Mouse (Mus musculus) lung, embryonic 16.5 days (tissue): ENCODE measurements at regions not wholly inside any gene's neighbourhood (a gene's known extent, or its start where the extent isn't known, plus 50 kb on each side); places are given as distances from the start of the nearest gene placed in this dataset.
A peak's percentile ranks its signal among the peaks of the same experiment; 100 is the strongest.

Source experiments
- ATAC-seq: fragments of 200-750 bp; cut with Nextera tagmentation; 2 replicates; pipeline ENCODE4 v1.8.0; 2017; ENCODE audit warnings: low read depth, mild to moderate bottlenecking, moderate library complexity
- H3K27ac ChIP-seq: fragments of 300-500 bp; sonication (generic); 2 replicates; pipeline ENCODE4 v1.5.1; 2014; ENCODE audit warnings: mild to moderate bottlenecking, control low read depth, low read length
- H3K27me3 ChIP-seq: fragments of 300-500 bp; sonication (generic); 2 replicates; pipeline ENCODE4 v1.6.1; 2014; ENCODE audit warnings: low read depth, low read length, mixed read lengths; ENCODE audit not compliant: control insufficient read depth, insufficient read depth
- H3K36me3 ChIP-seq: fragments of 300-500 bp; sonication (generic); 2 replicates; pipeline ENCODE4 v1.6.1; 2014; ENCODE audit warnings: low read length; ENCODE audit not compliant: control insufficient read depth, insufficient read depth
- H3K4me1 ChIP-seq: fragments of 300-500 bp; sonication (generic); replicated peaks from 2 replicates; pipeline ENCODE4 v1.6.1; 2014; ENCODE audit warnings: low read length, mixed read lengths; ENCODE audit not compliant: control insufficient read depth, insufficient read depth
- H3K4me2 ChIP-seq: fragments of 300-500 bp; sonication (generic); 2 replicates; pipeline ENCODE4 v1.6.1; 2014; ENCODE audit warnings: low read depth, low read length, control low read depth
- H3K4me3 ChIP-seq: fragments of 300-500 bp; sonication (generic); 2 replicates; pipeline ENCODE4 v1.5.1; 2014; ENCODE audit warnings: mild to moderate bottlenecking, low read length, control low read depth
- H3K9ac ChIP-seq: fragments of 300-500 bp; sonication (generic); 2 replicates; pipeline ENCODE4 v1.6.1; 2014; ENCODE audit warnings: low read length, control low read depth
- H3K9me3 ChIP-seq: fragments of 300-500 bp; sonication (generic); 2 replicates; pipeline ENCODE4 v1.6.1; 2016; ENCODE audit warnings: low read length; ENCODE audit not compliant: control insufficient read depth
- WGBS: fragments of 180-500 bp; shearing (Covaris S2); extraction: QIAGEN DNeasy Blood & Tissue Kit; methylation state at CpG from one replicate; pipeline ENCODE4 v1.1.7; 2014; 5-methylcytosine and 5-hydroxymethylcytosine counted together

DNA sequence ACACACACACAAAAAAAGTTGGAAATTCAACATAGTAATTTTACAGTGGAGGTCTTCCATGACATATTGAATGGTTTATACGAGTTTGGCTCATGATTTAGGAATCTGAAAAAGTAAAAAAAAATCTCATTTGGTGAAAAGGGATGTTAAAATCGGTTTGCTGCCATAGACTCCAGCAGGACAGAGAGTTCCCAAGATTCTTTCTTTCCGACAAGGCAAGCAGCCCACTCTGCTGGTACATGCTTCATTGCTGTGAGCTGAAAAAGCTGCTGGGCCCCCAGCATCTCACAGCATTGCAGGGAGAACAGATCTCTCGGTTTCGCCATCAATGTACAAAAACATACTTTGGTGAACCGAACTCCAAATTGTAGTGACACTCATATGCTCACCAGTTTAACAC, 125.8 kb upstream of the Mpdz start:
- Histone ChIP-seq H3K36me3 (no peaks in the 10 kb centered on the region), H3K9me3 (no peaks in the 10 kb centered on the region), H3K27me3 (no peaks in the 10 kb centered on the region), H3K27ac (no peak overlapping the region), H3K9ac (no peak overlapping the region), H3K4me1 (peaks cover 8% of the 10 kb centered on the region; the same call in 1 of the 2 replicates), H3K4me2 (no peak overlapping the region), H3K4me3 (no peak overlapping the region)
- no peak for ATAC-seq
- 73% methylated on average over 6 of the region's 6 CpGs for WGBS

- H3K4me1 ChIP-seq, result peaks cover 8% of the 10 kb centered on the region; the same call in 1 of the 2 replicates
- 49% methylated on average over 5 of the region's 5 CpGs for WGBS
- no peak overlapping the region for H3K9ac ChIP-seq
- H3K4me3 ChIP-seq, result no peak overlapping the region
- no peak for ATAC-seq
- H3K27ac ChIP-seq, result 0 out of 2 replicates have a peak overlapping the region, but pooled peaks have one; percentile 19
- H3K27me3 ChIP-seq, result no peaks in the 10 kb centered on the region
- H3K36me3 ChIP-seq, result no peaks in the 10 kb centered on the region
- no peaks in the 10 kb centered on the region for H3K9me3 ChIP-seq
- no peak overlapping the region for H3K4me2 ChIP-seq
Observed at GRCm38 (mm10) chr4:81567928-81568327, 125.3 kb upstream of the Mpdz start.

DNA sequence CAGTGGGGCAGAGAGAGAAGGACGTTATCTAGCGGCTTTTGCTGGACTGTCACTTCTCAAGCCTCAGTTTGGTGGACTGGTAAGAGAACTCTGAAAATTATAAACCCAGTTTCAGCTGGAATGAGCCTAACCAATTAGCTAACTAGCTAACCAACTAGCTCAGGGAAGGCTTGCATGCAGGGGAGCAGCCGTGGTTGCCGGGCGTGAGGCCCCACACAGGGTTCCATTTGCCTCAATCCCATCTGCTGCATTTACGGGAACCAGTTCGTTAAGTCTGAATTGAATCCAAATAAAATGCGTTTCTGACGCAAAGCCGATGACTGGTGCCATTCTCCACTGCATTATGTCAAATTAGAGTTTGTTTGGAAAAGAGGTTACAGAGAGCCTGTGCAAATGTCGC, 123.9 kb upstream of the Mpdz start:
- H3K4me3 ChIP-seq, result no peak overlapping the region
- no peak for ATAC-seq
- no peaks in the 10 kb centered on the region for H3K9me3 ChIP-seq
- WGBS, result 62% methylated on average over 11 of the region's 11 CpGs
- H3K27ac ChIP-seq, result peak overlapping the region; percentile 40
- H3K27me3 ChIP-seq, result no peaks in the 10 kb centered on the region
- peak overlapping the region; percentile 5; the same call in 1 of the 2 replicates for H3K4me2 ChIP-seq
- no peaks in the 10 kb centered on the region for H3K36me3 ChIP-seq
- H3K4me1 ChIP-seq, result peaks cover 8% of the 10 kb centered on the region; the same call in 1 of the 2 replicates
- H3K9ac ChIP-seq, result no peak overlapping the region

DNA sequence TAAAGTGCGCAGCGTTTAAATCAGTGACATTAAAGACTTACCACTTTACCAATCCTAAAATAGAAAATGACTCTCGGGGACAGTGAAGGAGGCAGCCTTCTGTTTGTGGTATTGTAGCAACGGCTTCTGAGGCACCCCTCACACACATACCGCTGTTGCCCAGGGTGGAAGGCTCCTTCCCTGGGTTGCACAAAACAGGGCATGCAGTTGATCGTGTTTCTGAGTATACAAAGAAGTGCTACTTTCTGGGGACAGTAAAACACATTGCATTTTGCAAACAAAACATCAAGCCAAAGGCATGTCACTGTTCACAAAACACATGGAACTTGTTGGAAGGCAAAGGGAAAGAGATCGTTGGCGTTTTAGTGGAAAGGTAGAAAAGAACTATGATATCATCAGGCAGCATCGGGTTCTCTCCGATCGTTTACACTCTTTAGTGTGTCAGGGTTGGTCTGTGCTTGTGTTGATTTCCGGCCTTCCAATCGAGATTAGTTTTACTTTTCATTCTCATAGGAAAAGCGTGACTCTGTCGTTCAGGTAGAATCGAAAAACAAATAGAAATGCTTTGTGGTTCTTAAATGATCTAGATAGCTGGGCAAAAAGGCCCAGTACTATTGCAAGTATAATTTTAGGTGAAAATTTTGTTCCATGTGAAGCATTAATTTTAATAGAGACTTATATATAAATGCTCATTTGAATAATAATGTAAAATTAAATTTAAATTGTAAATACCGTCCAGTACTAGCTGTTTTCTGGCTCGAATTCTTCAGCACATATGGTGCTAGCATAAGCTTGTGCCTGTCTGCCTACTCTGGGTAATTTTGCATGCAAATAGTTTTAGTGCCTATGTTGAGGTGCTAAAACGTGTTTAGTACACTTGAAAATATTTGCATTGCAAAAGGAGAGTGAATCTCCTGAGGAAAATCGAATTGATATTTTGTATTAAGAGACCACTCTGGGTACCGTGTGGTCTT, 123.1 kb upstream of the Mpdz start:
- H3K9ac ChIP-seq, result no peak overlapping the region
- WGBS, result 61% methylated on average over 21 of the region's 21 CpGs
- H3K27ac ChIP-seq, result peak overlapping the region; percentile 43
- H3K27me3 ChIP-seq, result no peaks in the 10 kb centered on the region
- ATAC-seq, result no peak
- no peaks in the 10 kb centered on the region for H3K36me3 ChIP-seq
- no peak overlapping the region for H3K4me2 ChIP-seq
- H3K9me3 ChIP-seq, result no peaks in the 10 kb centered on the region
- H3K4me1 ChIP-seq, result peaks cover 8% of the 10 kb centered on the region; the same call in 1 of the 2 replicates
- H3K4me3 ChIP-seq, result no peak overlapping the region

DNA sequence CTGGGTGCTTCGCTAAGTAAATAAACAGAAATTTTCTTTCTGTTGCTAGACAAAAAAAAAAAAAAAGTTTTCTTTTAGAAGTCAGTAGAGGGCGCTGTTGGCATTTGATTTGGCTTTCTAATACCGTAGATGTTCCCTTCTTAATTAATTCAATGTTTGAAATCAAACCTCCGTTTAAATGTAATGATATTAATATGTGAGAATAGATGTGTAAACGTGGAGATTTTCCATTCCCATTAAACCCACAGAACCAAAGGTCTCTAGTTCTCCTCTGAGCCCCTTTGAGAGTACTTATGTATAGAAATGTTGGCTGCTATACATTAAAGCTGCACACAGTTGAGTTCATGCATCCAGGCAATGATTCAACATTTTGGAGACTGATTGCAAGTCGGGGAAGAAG, 121.8 kb upstream of the Mpdz start:
- no peaks in the 10 kb centered on the region for H3K9me3 ChIP-seq
- peak; percentile 37; the same call in 1 of the 2 replicates for ATAC-seq
- H3K36me3 ChIP-seq, result no peaks in the 10 kb centered on the region
- WGBS, result under 1% methylated on average over 6 of the region's 6 CpGs
- H3K4me3 ChIP-seq, result no peak overlapping the region
- no peaks in the 10 kb centered on the region for H3K27me3 ChIP-seq
- H3K27ac ChIP-seq, result no peak overlapping the region
- peak overlapping the region; percentile 33; the same call in 1 of the 2 replicates for H3K4me2 ChIP-seq
- H3K4me1 ChIP-seq, result peaks cover 8% of the 10 kb centered on the region; the same call in 1 of the 2 replicates
- H3K9ac ChIP-seq, result no peak overlapping the region

GRCm38 (mm10) chr4:81563574-81563973, 121.0 kb upstream of the Mpdz start:
- Histone ChIP-seq H3K27me3 (no peaks in the 10 kb centered on the region), H3K9me3 (no peaks in the 10 kb centered on the region), H3K4me2 (peak overlapping the region; percentile 15; the same call in 1 of the 2 replicates), H3K27ac (peak overlapping the region; percentile 21; the same call in 1 of the 2 replicates), H3K4me1 (peaks cover 8% of the 10 kb centered on the region; the same call in 1 of the 2 replicates), H3K9ac (no peak overlapping the region), H3K36me3 (no peaks in the 10 kb centered on the region), H3K4me3 (no peak overlapping the region)
- 30% methylated on average over 10 of the region's 10 CpGs for WGBS
- peak; percentile 89 for ATAC-seq

DNA sequence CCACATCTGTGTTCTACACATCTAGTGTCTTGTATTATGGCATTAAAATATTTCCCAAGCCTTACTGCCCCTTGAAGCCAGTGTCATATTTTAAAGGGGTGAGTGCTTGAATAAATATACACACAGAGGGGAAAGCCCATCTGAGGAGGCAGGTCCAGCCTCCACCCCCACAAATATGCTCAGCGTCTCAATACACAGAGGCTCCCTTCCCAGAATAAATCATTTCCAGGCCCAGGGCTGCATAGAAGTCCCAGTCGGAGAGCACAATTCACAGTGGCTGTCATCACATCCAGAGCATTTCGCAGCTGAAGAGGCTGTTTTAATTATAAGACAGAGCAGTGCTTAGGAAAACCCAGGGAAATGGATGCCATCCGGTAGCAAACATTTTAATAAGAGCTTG, 118.8 kb upstream of the Mpdz start:
- 48% methylated on average over 4 of the region's 4 CpGs for WGBS
- no peaks in the 10 kb centered on the region for H3K9me3 ChIP-seq
- H3K36me3 ChIP-seq, result no peaks in the 10 kb centered on the region
- no peak overlapping the region for H3K9ac ChIP-seq
- no peaks in the 10 kb centered on the region for H3K27me3 ChIP-seq
- no peak for ATAC-seq
- H3K27ac ChIP-seq, result no peak overlapping the region
- no peak overlapping the region for H3K4me3 ChIP-seq
- H3K4me2 ChIP-seq, result no peak overlapping the region
- H3K4me1 ChIP-seq, result peaks cover 5% of the 10 kb centered on the region; the same call in 1 of the 2 replicates

GRCm38 (mm10) chr4:81550816-81551215, 108.2 kb upstream of the Mpdz start:
- Histone ChIP-seq H3K9ac (no peak overlapping the region), H3K9me3 (peaks cover 2% of the 10 kb centered on the region; the same call in 1 of the 2 replicates), H3K4me3 (no peak overlapping the region), H3K4me2 (no peak overlapping the region), H3K27me3 (no peaks in the 10 kb centered on the region), H3K27ac (no peak overlapping the region), H3K4me1 (peaks cover 3% of the 10 kb centered on the region; the same call in 1 of the 2 replicates), H3K36me3 (no peaks in the 10 kb centered on the region)
- WGBS, result 51% methylated on average over 4 of the region's 4 CpGs
- ATAC-seq, result peak; percentile 62; the same call in 1 of the 2 replicates

DNA sequence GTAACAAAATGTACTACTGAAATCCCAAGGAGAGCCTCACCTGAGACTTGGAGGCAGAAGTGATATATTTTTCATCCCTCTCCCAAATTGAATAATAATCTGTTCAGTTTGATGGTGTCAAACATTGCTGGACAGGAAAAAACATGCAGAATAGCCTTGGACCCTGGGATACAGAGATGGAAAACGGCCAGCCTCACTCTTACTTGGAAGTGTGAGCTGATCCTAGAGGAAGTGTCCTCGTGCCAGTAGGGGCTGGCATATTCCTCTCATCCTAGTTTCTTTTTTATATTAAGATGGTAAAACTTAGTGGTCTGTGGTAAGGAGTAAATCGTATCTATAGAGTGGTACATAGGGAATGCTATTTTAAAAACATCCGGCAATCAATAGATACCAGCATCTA, 107.6 kb upstream of the Mpdz start:
- no peaks in the 10 kb centered on the region for H3K36me3 ChIP-seq
- 49% methylated on average over 4 of the region's 4 CpGs for WGBS
- H3K27me3 ChIP-seq, result no peaks in the 10 kb centered on the region
- peak overlapping the region; percentile 30; the same call in 1 of the 2 replicates for H3K27ac ChIP-seq
- no peak overlapping the region for H3K9ac ChIP-seq
- H3K9me3 ChIP-seq, result peaks cover 2% of the 10 kb centered on the region; the same call in 1 of the 2 replicates
- H3K4me1 ChIP-seq, result peaks cover 3% of the 10 kb centered on the region; the same call in 1 of the 2 replicates
- no peak overlapping the region for H3K4me3 ChIP-seq
- H3K4me2 ChIP-seq, result no peak overlapping the region
- peak; percentile 43; the same call in 1 of the 2 replicates for ATAC-seq
